Mouse (Mus musculus): ENCODE results near the gene Slc22a8.
A peak's percentile ranks its signal among the peaks of the same experiment; 100 is the strongest.

Gene Slc22a8

GRCm38 (mm10) chr19:8599229-8599628 lies 8.2 kb downstream of the Slc22a8 start:
- DNase-seq (ENCODE audit: low spot score in 2 of 2): no peak

GRCm38 (mm10) chr19:8601922-8602321 lies 10.9 kb downstream of the Slc22a8 start:
- DNase-seq (ENCODE audit: low spot score in 2 of 2): no peak

GRCm38 (mm10) chr19:8602914-8603313 lies 11.9 kb downstream of the Slc22a8 start:
- DNase-seq (ENCODE audit: low spot score in 2 of 2): no peak

DNA sequence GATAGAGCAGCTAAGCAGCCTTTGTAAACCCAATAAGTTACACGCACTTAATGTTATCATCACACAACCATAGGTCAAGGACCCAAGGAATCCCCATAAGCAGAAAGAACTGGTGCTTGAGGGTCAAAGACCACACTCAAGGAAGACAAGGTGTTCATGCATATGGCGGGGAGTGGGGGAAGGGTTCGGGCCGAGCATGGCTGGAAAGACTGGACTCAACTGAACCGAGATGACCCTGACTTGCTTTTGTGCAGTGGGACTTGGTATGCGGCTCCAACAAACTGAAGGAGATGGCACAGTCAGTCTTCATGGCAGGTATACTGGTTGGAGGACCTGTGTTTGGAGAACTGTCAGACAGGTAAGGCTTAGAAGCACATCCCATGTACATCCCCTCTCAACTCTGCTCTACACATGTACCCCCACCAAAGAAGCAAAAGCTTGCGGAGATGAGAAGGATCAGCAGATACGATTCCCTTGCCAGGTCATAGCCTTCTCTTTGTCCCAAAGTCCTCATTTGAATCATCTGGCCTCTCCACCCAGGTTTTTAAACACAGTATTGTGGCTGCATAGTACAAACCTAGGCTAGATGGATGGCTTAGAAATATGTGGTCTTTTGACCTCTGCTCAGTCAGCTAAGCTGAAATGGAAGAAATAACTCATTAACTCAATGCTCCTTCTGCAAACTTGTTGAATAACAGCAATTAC lies 13.6 kb downstream of the Slc22a8 start:
- no peak for DNase-seq (ENCODE audit: low spot score in 2 of 2)

DNA sequence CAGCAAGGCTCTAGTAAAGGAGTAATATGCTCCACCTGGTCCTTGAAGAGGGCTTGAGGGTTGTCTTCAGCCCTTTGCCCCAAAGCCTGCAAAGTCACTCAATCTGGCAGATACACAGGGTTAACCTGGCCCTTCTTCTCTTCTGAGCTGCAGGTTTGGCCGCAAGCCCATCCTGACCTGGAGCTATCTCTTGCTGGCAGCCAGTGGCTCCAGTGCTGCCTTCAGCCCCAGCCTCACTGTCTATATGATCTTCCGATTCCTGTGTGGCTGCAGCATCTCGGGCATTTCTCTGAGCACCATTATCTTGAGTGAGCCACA lies 14.1 kb downstream of the Slc22a8 start:
- DNase-seq (ENCODE audit: low spot score in 2 of 2): no peak

DNA sequence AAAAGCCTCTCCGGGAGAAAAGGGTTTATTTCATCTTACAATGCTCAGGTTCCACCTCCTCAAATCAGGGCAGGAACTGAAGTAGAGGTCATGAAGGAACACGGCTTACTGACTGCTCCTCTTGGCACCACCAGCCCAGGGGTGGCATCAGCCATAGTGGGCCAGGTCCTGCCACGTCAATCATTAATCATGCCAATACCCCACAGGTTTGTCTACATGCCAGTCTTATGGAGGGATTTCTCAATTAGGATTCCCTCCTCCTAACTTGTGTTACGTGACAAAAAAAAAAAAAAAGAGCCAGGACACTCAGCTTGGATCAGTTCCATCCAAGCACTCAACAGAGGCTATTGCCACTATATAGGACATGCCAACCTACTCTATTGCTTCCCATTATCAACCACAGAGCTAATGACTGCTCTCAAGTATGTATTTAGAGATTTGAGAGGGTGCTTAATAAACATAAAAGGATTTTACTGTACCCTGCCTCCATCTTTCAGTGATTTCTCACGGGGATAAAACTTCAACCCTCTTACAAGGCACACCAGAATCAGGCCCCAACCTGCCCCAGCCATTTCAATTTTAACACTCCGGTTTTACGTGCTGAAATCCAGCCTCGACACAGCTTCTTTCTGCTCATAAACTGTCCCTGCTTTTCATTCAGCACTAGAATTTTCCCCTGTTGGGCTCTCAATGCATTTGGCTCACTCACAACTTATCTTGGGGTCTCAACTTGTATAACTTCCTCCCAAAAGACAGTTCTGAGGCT lies 20.5 kb downstream of the Slc22a8 start:
- DNase-seq (ENCODE audit: low spot score in 2 of 2): no peak

- DNase-seq (ENCODE audit: low spot score in 2 of 2): no peak
Observed at GRCm38 (mm10) chr19:8613111-8613510, 22.1 kb downstream of the Slc22a8 start.

GRCm38 (mm10) chr19:8614343-8614742 lies 23.3 kb downstream of the Slc22a8 start:
- peak in 1 of 2 experiments; percentile 10 for DNase-seq (ENCODE audit: low spot score in 2 of 2)

GRCm38 (mm10) chr19:8616314-8616713 lies 25.3 kb downstream of the Slc22a8 start:
- DNase-seq (ENCODE audit: low spot score in 2 of 2): no peak

GRCm38 (mm10) chr19:8617904-8618303 lies 26.9 kb downstream of the Slc22a8 start, which contains the start of gene Slc22a6:
Slc22a6 (plus strand) TSS chr19:8618039.
- DNase-seq (ENCODE audit: low spot score in 2 of 2): no peak

- DNase-seq (ENCODE audit: low spot score in 2 of 2): no peak
Observed at GRCm38 (mm10) chr19:8621098-8621497, 30.0 kb downstream of the Slc22a8 start.

GRCm38 (mm10) chr19:8630249-8630648 lies 39.2 kb downstream of the Slc22a8 start:
- no peak for DNase-seq (ENCODE audit: low spot score in 2 of 2)

- no peak for DNase-seq (ENCODE audit: low spot score in 2 of 2)
Observed at GRCm38 (mm10) chr19:8630826-8631225, 39.8 kb downstream of the Slc22a8 start.

GRCm38 (mm10) chr19:8632029-8632428 lies 41.0 kb downstream of the Slc22a8 start:
- DNase-seq (ENCODE audit: low spot score in 2 of 2): no peak

GRCm38 (mm10) chr19:8642086-8642485 lies 51.0 kb downstream of the Slc22a8 start:
- DNase-seq (ENCODE audit: low spot score in 2 of 2): no peak

DNA sequence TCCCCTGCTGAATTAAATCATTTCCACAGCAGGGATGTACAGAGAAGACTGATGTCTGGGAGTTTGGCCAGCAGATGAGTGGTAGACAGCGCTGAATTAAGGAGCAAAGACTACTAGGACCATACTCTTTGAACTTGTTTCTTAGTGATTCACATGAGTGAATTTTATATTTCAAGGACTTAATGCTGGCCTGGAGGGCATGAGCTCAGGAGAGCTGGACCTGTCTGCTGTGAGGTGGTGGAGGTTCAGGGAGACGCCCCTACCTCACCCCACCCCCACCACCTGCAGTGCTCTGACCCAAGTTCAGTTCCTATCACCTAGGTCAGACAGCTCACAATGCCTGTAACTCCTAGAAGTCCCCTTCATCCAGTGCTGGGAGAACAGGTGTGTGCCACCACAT lies 55.3 kb downstream of the Slc22a8 start:
- no peak for DNase-seq (ENCODE audit: low spot score in 2 of 2)

- no peak for DNase-seq (ENCODE audit: low spot score in 2 of 2)
Observed at GRCm38 (mm10) chr19:8655833-8656232, 64.8 kb downstream of the Slc22a8 start.

GRCm38 (mm10) chr19:8656341-8656740 lies 65.3 kb downstream of the Slc22a8 start:
- no peak for DNase-seq (ENCODE audit: low spot score in 2 of 2)
